Mouse (Mus musculus): ENCODE measurements around the gene Lmo2. TPM values are rescaled to one million over a fixed set of nuclear protein-coding genes. Genes with fewer than 3 reads are reported as not detected.

Gene Lmo2
- polyA plus RNA-seq, 1 experiment from 2014 or later: 18.7 TPM

DNA sequence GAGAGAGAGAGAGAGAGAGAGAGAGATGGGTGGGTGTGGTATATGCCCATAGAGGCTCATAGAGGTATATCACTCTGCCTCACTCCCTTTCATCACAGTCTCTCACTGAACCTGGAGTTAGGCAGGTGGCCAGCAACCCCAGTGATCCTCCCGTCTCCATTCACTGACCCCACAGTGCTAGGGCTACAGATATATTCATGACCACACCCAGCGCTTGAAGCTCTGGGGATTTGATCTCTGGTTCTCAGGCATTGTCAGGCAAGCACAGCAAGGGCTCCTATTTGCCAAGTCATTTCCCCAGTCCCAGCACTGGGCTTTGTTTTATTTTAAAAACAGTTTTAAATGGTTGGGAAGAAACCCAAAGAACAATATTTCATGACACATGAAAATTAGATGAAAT is 25.8 kb upstream of the Lmo2 start:
- H3K4me1 ChIP-seq: peaks cover 20% of the 10 kb centered on the region
- 59% methylated on average over 2 of the region's 2 CpGs for WGBS
- no peaks in the 10 kb centered on the region for H3K27me3 ChIP-seq (ENCODE audit: low read depth, poor library complexity, severe bottlenecking)
- no peak for DNase-seq (ENCODE audit: low spot score)
- no peak overlapping the region for H3K27ac ChIP-seq (replicated peaks)
- H3K9me3 ChIP-seq (replicated peaks): no peaks in the 10 kb centered on the region
- no peaks in the 10 kb centered on the region for H3K36me3 ChIP-seq
- no peak overlapping the region for H3K4me3 ChIP-seq

DNA sequence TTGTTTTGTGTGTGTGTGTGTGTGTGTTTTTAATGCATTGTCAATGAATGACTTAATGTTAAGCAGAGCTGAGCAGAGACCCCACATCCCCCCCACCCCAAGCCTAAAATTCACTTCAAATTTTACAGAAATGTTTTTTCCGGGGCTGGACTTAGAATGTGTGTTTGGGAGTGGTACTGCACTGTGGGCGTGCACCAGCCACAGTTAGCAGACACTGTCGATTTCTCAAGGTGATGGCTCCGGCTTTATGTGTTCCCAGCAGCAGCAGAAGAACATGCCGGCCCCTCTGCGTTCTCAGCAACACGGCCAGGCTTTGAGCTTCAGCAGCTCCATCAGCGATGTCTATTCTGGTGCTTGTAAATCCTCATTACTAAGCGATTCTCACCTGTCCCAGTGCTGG is 25.3 kb upstream of the Lmo2 start:
- WGBS: 84% methylated on average over 9 of the region's 9 CpGs
- Histone ChIP-seq H3K4me3 (no peak overlapping the region), H3K9me3 (replicated peaks) (no peaks in the 10 kb centered on the region), H3K4me1 (peaks cover 20% of the 10 kb centered on the region), H3K27me3 (ENCODE audit: low read depth, poor library complexity, severe bottlenecking) (no peaks in the 10 kb centered on the region), H3K27ac (replicated peaks) (no peak overlapping the region), H3K36me3 (no peaks in the 10 kb centered on the region)
- DNase-seq (ENCODE audit: low spot score): no peak

DNA sequence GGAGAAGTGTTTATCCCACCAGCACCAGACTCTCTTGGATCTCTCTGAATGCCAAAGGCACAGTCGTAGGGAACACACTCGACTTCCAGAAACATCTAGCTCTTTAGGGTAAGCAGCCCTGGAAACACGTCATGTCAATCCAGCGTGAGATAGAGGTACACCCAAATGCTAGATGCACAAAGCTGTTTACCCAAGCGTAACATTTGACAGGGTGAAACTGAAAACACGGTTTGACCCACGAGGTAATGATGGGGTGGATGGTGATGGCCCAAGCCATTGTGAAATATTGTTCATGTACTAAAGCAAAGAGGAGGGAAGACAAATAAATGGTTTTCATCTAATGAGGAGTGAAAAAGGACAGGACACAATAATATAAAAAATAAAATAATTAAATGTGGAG is 23.5 kb upstream of the Lmo2 start:
- H3K9me3 ChIP-seq (replicated peaks): no peaks in the 10 kb centered on the region

DNA sequence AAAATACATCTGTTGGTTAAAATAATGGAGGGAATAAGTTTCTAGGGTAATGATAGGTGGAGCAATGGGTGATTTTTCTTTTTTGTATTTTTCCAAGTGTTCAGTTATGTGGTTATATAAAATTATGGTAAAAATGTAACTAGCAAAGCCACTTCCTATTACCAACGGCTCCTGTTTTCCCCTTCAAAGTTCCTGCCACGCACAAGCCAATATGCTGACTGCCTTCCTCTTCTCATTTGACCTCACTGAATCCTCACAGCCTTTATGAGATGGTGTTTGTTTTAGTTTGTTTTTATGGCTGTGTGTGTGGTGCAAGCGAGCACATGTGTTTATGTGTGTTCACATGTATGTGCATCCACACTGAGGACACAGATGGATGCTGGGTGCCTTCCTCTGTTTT is 23.1 kb upstream of the Lmo2 start:
- no peaks in the 10 kb centered on the region for H3K9me3 ChIP-seq (replicated peaks)
- WGBS: 92% methylated on average over 3 of the region's 3 CpGs
- peaks cover 20% of the 10 kb centered on the region for H3K4me1 ChIP-seq
- no peaks in the 10 kb centered on the region for H3K27me3 ChIP-seq (ENCODE audit: low read depth, poor library complexity, severe bottlenecking)
- no peak overlapping the region for H3K4me3 ChIP-seq
- no peaks in the 10 kb centered on the region for H3K36me3 ChIP-seq
- no peak overlapping the region for H3K27ac ChIP-seq (replicated peaks)
- no peak for DNase-seq (ENCODE audit: low spot score)

More for the DNA sequence above, 23.5 kb upstream of the Lmo2 start:
- H3K27ac ChIP-seq (replicated peaks): no peak overlapping the region
- H3K4me3 ChIP-seq: no peak overlapping the region
- peaks cover 20% of the 10 kb centered on the region for H3K4me1 ChIP-seq
- WGBS: 48% methylated on average over 7 of the region's 7 CpGs
- H3K27me3 ChIP-seq (ENCODE audit: low read depth, poor library complexity, severe bottlenecking): no peaks in the 10 kb centered on the region
- H3K36me3 ChIP-seq: no peaks in the 10 kb centered on the region
- no peak for DNase-seq (ENCODE audit: low spot score)

DNA sequence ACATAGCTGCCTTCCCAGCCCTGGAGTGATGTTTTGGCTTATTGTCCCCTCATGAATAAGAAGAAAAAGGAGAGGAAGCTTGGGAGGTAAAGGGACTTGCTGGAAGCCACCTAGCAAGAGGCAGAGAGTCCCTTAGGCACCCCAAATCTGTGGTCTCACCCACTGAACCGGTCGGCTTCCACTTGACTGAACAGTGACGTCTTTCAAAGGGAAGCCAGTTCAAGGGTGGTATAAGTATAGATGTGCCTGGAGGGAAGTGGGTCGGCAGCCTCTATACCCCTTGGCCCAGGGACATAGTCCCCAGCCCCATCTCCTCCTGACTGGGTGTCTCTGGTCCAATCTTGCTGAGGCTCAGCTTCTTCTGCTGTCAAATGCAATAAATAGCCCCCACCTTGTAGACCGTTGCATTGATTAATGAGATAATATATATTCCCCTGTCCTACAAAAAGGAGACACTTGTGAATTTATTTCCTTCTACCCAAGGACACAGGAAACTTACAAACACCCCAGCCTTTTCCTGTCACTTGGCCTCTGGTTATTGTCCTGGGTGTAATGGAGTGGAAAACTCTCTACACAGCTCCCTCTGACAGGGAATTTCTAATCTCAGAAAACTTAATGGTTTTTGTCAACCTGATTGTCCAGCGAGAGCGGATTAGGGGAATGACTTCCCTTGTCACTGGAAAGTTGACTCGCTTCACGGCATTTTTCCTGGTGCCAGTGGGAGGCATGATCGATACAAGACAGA is 21.9 kb upstream of the Lmo2 start:
- H3K27me3 ChIP-seq (ENCODE audit: low read depth, poor library complexity, severe bottlenecking): no peaks in the 10 kb centered on the region
- H3K27ac ChIP-seq (replicated peaks): no peak overlapping the region
- no peaks in the 10 kb centered on the region for H3K36me3 ChIP-seq
- no peak for DNase-seq (ENCODE audit: low spot score)
- no peak overlapping the region for H3K4me3 ChIP-seq
- peaks cover 20% of the 10 kb centered on the region for H3K4me1 ChIP-seq
- no peaks in the 10 kb centered on the region for H3K9me3 ChIP-seq (replicated peaks)
- WGBS: 66% methylated on average over 10 of the region's 10 CpGs

DNA sequence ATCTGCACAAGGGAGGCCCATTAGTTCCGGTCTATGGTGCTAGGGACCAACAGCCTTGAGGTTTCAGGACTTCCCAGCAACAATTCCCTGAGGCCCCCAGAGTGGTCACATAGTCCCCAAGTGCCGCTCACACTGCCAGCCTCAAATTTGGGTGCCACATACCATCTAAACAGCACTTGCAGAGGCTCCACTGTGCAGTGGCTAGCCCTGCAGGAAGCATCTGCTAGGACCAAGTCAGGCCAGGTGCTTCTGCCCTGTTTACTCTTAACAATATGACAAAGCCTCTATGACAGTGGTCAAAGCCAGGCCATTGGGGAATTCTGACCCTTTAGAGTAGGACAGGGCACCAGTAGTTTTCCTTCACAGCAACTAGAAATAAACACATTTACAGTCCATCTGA is 21.1 kb upstream of the Lmo2 start:
- WGBS: 87% methylated on average over 2 of the region's 2 CpGs
- H3K9me3 ChIP-seq (replicated peaks): no peaks in the 10 kb centered on the region

DNA sequence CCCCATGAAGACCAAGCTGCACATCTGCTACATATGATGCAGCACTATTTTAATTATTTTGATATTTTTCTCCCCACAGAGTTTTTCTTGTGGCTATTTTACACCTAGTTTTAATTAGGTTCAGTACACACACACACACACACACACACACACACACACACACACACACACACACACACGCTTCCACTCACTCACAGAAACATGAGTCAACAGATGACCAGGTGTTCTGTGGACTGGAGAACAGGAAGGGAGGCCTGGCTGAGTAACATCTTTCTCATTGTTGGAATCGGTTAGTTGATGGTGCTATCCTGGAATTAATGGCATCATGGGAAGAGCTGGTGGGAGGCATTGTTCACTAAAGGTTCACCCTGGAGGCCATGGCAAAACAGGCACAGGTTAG is 20.1 kb upstream of the Lmo2 start:
- WGBS: 90% methylated on average over 2 of the region's 2 CpGs

More for the DNA sequence above, 21.1 kb upstream of the Lmo2 start:
- Histone ChIP-seq H3K4me1 (peaks cover 20% of the 10 kb centered on the region), H3K36me3 (no peaks in the 10 kb centered on the region), H3K27me3 (ENCODE audit: low read depth, poor library complexity, severe bottlenecking) (no peaks in the 10 kb centered on the region), H3K27ac (replicated peaks) (no peak overlapping the region), H3K4me3 (no peak overlapping the region)
- DNase-seq (ENCODE audit: low spot score): no peak

DNA sequence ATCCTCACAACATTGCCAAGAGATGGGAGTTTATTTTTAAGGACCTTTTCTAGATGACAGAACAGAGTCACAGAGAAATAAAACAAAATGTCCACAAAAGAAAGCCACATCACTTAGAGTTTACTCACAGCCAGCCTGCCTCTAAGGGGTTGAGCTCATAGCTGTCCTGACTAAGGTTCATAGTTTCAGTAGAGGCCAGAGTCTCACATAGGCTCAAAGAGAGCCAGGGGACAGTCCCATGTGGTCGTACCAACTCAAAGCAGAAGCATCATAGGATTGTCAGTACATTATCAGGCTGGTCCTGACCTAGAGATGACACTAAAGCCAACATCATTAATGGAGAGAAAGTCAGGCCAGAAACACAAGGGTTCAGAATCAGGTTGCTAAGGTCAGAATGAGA is 19.2 kb upstream of the Lmo2 start:
- 73% methylated on average over 1 of the region's 1 CpGs for WGBS
- Histone ChIP-seq H3K36me3 (no peaks in the 10 kb centered on the region), H3K4me1 (peaks cover 20% of the 10 kb centered on the region), H3K9me3 (replicated peaks) (no peaks in the 10 kb centered on the region), H3K4me3 (no peak overlapping the region), H3K27ac (replicated peaks) (no peak overlapping the region), H3K27me3 (ENCODE audit: low read depth, poor library complexity, severe bottlenecking) (no peaks in the 10 kb centered on the region)
- no peak for DNase-seq (ENCODE audit: low spot score)

More for the DNA sequence above, 20.1 kb upstream of the Lmo2 start:
- Histone ChIP-seq H3K4me3 (no peak overlapping the region), H3K4me1 (peaks cover 20% of the 10 kb centered on the region), H3K36me3 (no peaks in the 10 kb centered on the region), H3K27ac (replicated peaks) (no peak overlapping the region), H3K27me3 (ENCODE audit: low read depth, poor library complexity, severe bottlenecking) (no peaks in the 10 kb centered on the region), H3K9me3 (replicated peaks) (no peaks in the 10 kb centered on the region)
- no peak for DNase-seq (ENCODE audit: low spot score)

DNA sequence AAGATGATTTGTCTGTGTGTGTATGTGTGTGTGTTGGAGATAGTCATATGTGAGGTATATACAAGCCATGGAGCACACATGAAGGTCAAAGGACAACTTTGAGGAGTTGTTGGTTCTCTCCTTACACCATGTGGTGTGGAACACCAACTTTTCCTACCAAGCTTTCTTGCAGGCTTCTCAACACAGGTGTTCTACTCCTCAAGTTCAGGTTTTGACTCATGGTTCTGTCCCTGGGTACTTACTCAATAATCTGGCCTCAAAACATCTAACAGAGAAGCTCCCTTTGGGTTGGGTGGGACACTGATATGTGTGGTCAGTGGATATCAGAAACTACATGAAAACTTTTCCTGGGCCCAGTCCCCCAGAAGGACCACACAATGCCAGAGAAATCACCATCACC is 18.8 kb upstream of the Lmo2 start:
- peaks cover 20% of the 10 kb centered on the region for H3K4me1 ChIP-seq
- no peak overlapping the region for H3K27ac ChIP-seq (replicated peaks)
- DNase-seq (ENCODE audit: low spot score): no peak
- no peaks in the 10 kb centered on the region for H3K27me3 ChIP-seq (ENCODE audit: low read depth, poor library complexity, severe bottlenecking)
- H3K9me3 ChIP-seq (replicated peaks): no peaks in the 10 kb centered on the region
- H3K36me3 ChIP-seq: no peaks in the 10 kb centered on the region
- no peak overlapping the region for H3K4me3 ChIP-seq

DNA sequence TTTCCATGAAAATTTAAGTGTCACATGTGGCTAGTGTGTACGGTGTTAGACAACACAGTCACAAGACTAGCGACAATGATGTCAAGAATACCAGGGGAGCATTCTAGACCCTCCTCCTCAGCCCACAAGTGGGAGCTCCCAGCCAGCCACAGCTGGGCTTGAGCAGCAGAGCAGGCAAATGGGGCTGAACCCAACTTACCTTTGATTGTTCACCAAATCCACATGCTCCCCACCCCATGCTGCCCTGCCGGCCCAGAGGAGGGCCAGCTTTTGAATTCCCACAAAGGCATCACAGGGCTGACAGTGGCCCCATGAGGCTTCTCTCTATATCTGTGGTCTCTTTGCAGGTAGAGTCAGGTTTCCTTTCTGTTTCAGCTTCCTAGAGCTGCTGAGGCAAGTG is 16.7 kb upstream of the Lmo2 start:
- H3K4me3 ChIP-seq: no peak overlapping the region
- H3K27me3 ChIP-seq (ENCODE audit: low read depth, poor library complexity, severe bottlenecking): no peaks in the 10 kb centered on the region
- WGBS: 64% methylated on average over 3 of the region's 3 CpGs
- peaks cover 8% of the 10 kb centered on the region for H3K4me1 ChIP-seq
- no peak for DNase-seq (ENCODE audit: low spot score)
- no peaks in the 10 kb centered on the region for H3K9me3 ChIP-seq (replicated peaks)
- H3K36me3 ChIP-seq: no peaks in the 10 kb centered on the region
- no peak overlapping the region for H3K27ac ChIP-seq (replicated peaks)

DNA sequence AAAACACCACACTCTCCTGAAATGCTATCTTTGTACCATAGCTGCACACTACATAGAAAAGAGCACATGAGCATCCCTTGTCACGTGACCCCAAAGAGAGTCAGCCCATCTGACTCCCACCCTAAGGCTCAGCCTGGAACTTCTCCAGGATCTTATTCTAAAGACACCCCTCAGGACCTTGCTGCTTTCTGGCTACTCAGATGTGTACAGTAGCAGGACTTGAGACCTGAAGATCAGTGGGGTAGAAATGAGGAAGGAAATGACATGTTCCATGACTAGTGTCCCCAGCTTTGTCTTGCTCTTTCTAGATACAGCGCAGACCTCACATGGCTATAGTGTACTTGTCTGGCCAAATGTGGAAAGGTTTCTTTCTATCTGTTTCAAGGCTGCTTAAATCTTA is 12.9 kb upstream of the Lmo2 start:
- Histone ChIP-seq H3K4me1 (peaks cover 5% of the 10 kb centered on the region; the same call in 1 of the 2 replicates), H3K27me3 (ENCODE audit: low read depth, poor library complexity, severe bottlenecking) (no peaks in the 10 kb centered on the region), H3K4me3 (no peak overlapping the region), H3K36me3 (no peaks in the 10 kb centered on the region), H3K9me3 (replicated peaks) (no peaks in the 10 kb centered on the region), H3K27ac (replicated peaks) (no peak overlapping the region)
- 93% methylated on average over 2 of the region's 2 CpGs for WGBS
- no peak for DNase-seq (ENCODE audit: low spot score)

DNA sequence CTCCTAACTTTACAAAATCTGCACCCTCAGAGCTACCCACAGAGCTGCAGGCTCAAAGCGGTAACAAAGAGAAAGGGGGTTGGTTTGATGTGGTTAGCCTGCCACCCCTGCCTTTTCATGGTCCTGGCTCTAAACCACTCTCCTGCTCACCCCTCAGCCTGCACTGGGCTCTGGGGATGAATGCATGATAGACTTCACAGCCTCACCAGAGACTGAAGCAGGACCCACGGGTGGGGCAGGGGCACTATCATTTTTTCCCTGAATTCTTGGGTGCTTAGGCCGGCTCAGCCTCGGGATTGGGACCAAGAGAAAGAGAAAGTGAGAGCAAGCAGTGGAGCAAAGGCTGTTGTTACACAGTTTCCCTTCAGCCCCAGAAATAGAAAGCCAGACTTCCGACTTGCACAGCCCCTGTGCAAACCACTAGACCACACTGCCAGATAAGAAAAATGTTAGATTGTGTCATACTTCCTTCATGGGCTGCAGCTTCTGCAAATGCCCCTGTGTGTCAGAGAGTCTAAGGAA is 12.2 kb upstream of the Lmo2 start:
- Histone ChIP-seq H3K27me3 (ENCODE audit: low read depth, poor library complexity, severe bottlenecking) (no peaks in the 10 kb centered on the region), H3K4me3 (no peak overlapping the region), H3K9me3 (replicated peaks) (no peaks in the 10 kb centered on the region), H3K36me3 (no peaks in the 10 kb centered on the region), H3K4me1 (peaks cover 5% of the 10 kb centered on the region; the same call in 1 of the 2 replicates), H3K27ac (replicated peaks) (no peak overlapping the region)
- DNase-seq (ENCODE audit: low spot score): no peak
- WGBS: 76% methylated on average over 5 of the region's 5 CpGs

DNA sequence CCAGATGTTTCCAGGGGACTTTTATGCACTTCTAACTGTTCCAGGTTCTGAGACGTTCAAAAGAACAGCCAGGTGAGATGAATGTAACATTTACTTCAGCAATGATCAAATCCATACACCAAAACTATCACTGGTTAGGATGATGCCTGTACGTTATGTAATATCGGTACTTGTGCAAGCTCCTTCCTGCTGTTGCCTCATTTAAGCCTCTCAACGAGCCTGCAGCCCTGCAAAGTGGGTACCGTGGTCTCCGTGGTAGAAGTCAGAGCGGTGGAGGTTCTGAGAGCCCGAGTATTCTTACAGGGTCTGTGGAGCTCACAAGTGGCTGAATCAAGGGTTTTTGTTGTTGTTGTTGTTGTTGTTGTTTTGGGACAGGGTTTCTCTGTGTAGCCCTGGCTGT is 10.9 kb upstream of the Lmo2 start:
- no peak for DNase-seq (ENCODE audit: low spot score)
- 90% methylated on average over 8 of the region's 8 CpGs for WGBS
- Histone ChIP-seq H3K4me3 (no peak overlapping the region), H3K9me3 (replicated peaks) (no peaks in the 10 kb centered on the region), H3K27ac (replicated peaks) (no peak overlapping the region), H3K4me1 (peaks cover 5% of the 10 kb centered on the region; the same call in 1 of the 2 replicates), H3K27me3 (ENCODE audit: low read depth, poor library complexity, severe bottlenecking) (no peaks in the 10 kb centered on the region), H3K36me3 (no peaks in the 10 kb centered on the region)
